Mouse (Mus musculus) frontal cortex, postnatal 14 days (tissue): Measurements from ENCODE around the gene Igf2r.
A peak's percentile ranks its signal among the peaks of the same experiment; 100 is the strongest.
"Not testable (repeated sequence)": the region's sequence is repeated elsewhere in the genome, so short reads cannot be mapped to it uniquely, and the experiment has no call there.

Source experiments
- DNase-seq, 2 experiments: peaks; one replicate each; pipeline ENCODE4 v3.0.0; 2022; ENCODE audit warnings: low spot score in 2 of 2

Igf2r gene

GRCm38 (mm10) chr17:12718251-12718650, 51.2 kb downstream of the Igf2r start:
- DNase-seq = no peak

DNA sequence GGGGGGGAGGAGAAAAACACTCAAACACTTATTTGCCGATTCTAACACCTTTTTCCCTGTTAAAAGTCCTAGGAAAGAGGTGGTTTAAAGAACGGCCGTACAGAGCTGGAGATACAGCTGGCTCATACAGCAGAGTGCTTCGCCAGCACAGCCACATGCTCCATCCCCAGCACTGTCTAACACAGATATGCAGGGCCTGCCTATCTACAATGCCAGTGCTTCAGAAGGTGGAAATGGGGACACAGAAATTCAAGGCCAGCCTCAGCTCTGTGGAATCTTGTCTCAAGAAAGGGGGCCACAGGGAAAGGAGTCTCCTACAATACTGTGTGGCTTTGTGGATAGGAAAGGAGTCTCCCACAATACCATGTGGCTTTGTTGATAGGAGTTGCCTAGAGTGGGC, 52.0 kb downstream of the Igf2r start:
- no peak for DNase-seq

DNA sequence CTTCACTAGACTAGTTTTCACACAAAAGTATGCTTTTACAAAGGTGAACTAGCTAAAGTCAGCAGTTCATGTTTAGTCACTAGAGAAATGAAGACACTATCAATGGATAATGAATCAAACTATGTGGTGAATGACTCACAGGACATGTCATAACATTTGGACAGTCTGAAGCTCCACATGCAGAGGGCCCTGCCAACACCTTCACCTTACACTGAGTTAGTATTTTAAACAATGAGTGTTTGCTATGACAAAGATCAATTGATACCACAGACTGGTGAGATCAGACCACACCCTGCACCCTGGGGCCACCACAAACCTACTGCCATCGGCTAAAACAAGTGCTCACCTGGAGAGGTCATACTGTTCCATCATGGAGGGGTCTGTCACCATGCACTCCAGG, 54.4 kb downstream of the Igf2r start:
- no peak for DNase-seq

GRCm38 (mm10) chr17:12714080-12714561, 55.3 kb downstream of the Igf2r start:
- DNase-seq = no peak

DNA sequence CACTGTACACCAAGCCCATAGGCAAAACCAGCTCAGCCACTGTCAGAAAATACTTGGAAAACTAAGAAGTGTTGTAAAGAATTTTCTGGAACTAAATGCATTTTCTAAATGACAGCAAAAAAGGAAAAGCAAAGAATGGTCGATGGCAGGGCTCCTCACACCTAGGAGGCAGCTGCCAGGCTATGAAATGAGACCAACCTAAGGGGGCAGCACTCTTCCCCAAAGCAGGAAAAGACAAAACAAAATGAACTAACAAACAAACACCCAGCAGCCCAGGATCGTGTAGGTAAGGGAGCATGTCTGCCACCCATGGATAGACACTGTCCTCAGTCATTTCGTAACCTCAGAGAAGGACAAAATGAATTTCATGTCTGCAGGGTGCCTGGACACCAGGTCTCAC, 56.5 kb downstream of the Igf2r start:
- no peak for DNase-seq

- no peak for DNase-seq
These were observed 57.3 kb downstream of the Igf2r start for GRCm38 (mm10) chr17:12712191-12712590.

DNA sequence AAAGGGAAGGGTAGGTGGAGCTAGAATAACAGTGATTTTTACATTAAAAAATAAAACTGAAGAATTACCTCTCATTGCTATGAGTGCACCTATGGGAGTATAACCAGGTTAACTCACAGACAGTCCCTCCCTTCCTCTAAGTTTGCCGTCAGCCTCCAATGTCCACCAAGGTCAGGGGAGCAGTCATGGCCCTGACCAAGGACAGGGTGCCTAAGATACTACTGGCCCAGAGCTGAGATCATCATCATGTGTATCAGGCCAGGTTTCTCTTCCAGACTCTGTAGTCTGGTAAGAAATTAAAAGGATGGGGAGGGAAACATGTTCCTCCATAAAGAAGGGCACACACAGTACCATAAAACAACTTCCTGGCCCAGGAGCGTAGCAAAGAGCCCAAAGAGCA, 58.5 kb downstream of the Igf2r start:
- no peak for DNase-seq

DNA sequence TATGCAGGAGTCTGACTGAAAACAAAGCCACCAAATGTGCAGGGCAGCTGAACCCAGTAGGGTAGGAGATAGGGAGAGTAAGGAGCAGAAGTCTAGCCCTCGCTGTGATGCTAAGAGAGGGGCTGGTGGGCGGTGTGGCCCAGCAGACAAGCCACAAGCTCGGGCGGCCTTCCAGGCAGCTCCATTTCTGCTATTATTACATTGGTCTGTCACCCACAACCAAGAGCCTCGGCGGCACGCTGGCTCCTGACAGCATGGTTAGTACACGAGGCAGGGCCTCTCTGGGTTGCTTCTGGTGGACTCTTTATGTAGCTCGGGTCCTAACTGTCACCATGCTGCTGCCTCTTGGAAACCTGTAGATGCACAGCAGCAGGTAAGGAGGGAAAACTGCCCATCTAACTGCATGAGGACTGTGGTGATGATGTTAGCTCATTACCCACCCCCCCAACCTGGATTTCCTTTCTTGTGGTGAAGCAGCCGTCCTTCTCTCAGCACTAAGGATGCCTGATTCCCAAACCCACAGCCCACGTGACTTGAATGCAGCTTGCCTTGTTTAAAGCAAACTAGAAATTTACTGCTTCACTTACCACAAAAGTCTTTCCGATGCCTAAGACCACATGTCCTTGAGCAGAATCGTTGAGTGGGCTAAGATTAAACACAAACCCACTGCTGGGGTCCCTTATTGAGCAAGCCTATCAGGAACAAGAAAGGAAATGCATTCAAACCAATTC, 59.2 kb downstream of the Igf2r start:
- no peak for DNase-seq

DNA sequence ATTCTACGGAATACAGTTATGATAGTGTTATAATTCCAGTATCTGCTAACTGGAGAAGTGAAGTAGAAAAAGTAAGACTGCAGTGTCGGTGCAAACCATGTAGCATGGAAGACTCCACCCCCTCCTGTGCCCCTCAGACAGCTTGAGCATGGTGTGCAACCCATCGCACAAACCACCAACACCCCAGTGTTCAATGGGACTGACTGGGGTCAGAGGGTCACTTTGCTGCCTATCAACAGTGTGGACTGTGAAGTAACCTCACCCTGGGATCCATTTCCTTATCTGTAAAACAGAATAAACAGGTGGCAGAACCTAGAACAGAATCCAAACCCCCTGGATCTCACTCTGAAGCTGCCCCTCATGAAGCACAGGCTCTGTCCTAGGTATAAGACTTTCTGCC, 61.1 kb downstream of the Igf2r start:
- no peak for DNase-seq

- DNase-seq = no peak
These were observed 62.8 kb downstream of the Igf2r start for GRCm38 (mm10) chr17:12706590-12707049.

- DNase-seq = no peak
These were observed 66.6 kb downstream of the Igf2r start for GRCm38 (mm10) chr17:12702901-12703300.

GRCm38 (mm10) chr17:12700373-12700772, 69.1 kb downstream of the Igf2r start:
- DNase-seq = no peak

DNA sequence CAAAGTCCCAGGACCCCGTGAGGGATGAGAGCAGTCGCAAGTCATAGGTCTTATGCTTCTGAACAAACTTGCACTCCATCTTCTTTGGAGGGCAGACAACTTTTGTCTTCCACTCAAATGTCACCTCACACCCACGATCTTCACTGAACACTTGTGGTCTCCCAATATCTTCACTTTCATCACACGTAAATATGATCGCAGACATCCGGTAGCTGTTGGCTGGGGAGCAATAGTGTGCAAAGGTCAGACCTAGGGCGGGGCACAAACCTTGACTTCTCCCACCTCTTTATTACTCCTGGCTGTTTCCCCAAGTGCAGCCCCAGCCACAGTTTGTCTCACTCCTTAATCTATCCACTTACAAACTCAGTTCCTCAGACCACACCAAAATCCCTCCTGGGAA, 77.6 kb downstream of the Igf2r start:
- DNase-seq = no peak

GRCm38 (mm10) chr17:12689537-12689936, 79.9 kb downstream of the Igf2r start:
- peak; percentile 29 to 53 for DNase-seq

DNA sequence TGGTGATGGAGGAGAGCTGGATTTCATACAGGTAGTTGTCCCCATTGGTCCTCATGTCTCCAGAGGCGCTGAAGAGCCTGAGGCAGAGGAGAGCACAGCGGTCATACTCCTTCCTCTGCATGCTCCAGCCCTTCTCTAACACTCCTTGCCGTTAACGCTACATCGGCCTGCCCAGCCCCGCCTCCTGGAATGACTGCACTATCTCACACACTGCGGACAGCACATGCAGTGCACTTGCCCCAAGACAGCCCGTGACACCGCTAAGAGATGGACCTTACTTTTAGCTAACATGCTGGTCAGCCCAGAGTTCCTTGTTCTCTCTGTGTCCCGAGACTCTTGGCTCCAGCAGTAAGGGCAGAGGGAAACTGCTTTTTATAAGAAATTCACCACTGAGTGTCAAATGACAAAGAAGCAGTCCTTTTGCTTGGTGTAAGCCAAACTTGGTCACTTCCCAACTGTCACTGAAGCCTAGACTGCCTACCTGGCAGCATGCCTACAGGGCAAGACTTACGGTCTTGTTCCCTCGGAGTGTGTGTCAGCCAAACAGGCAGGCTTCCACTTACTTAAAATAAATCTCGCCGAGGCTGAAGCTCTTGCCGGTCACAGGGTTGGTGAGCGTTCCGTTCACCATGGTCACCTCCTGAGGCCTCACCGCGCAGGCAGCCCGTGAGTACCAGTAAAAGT, 80.9 kb downstream of the Igf2r start:
- DNase-seq = peak in 1 of 2 experiments; percentile 10

DNA sequence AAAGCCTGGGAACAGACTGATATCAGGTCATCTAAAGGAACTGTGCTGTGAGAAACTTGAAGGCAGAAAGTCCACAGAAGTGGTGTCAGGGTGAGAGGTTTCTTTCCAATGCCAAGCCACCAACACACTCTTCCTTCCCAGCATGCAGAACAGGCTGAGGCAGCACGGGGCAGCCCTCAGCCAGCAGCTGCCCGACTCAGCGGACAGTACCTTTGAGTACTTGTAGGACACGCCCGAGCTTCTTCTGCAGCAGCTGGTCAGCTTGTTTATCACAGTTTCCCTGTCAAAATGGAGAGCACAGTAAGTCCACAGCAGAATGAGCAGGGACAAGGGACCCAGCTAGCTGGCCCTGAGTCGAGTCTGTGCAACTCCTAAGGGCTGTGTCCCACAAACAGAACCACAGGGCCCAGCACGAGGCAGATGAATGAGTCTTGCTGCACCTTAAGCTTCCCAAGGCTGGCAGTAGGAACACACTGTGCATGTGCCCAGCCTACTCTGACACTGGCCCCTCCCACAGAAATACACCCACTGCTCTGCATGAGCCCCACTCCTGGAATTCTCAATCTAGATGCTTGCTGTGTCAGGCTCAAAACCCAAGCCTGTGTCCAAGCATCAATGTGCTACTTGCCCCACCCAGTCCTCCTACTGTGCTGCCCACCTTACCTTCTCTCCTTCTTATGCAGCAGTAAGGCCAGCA, 84.4 kb downstream of the Igf2r start:
- no peak for DNase-seq

DNA sequence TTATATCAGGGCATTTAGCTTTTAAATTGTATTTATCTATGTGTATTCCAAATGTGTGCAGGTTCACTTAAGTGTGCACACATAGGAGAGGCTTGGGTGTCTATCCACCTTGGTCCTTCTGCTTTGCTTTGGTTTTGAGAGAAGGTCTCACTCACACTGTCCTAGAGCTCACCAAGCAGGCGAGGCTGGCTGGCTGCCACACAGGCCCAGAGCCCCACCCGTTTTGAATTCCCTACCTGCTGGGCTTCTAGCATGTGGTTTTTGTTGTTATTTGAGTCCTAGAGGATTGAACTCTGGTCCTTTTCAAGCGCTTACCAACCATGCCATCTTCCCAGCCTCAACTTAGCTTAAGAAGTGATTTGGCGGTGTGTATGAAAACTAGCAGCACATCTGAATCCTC, 85.1 kb downstream of the Igf2r start:
- no peak for DNase-seq

GRCm38 (mm10) chr17:12683582-12683981, 85.9 kb downstream of the Igf2r start:
- no peak for DNase-seq

- no peak for DNase-seq
These were observed 91.2 kb downstream of the Igf2r start for GRCm38 (mm10) chr17:12678261-12678660.

DNA sequence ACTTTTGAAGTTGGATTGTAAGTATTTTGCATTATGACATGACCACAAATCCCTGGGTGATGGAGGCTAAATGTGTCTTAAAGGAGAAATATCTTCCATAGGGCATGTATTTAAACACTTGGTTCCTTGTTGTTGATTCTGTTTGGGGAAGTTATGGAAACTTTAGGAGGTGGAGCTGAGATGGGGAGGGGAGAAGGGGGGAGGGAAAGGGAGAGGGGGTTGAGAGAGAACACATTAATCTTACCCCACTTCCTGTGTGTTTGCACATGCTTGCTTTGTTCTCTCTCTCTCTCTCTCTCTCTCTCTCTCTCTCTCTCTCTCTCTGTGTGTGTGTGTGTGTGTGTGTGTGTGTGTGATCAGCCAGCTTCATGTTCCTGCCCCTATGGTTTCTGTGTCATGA, 92.3 kb downstream of the Igf2r start:
- no peak for DNase-seq

DNA sequence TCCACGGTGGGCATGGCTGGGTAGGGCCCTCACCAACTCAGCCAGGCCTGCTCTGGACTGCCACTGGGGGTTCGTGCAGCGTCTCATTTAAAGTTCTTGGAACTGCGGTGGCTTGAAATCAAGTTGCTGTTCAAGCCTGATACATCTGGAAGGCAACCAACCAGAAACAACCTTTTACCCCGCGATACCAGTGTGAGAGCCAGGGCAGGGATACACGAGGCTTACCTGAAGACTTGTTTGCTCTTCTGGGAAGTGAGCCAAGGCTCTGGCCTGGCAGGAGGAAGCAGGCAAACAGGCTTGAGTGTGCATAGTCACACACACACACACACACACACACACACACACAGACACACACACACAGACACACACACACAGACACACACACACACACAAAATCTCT, 93.8 kb downstream of the Igf2r start, which contains the start of gene Slc22a1:
Slc22a1 (minus strand) TSS at position 184 of the 400 bp plus-strand sequence.
- no peak for DNase-seq

DNA sequence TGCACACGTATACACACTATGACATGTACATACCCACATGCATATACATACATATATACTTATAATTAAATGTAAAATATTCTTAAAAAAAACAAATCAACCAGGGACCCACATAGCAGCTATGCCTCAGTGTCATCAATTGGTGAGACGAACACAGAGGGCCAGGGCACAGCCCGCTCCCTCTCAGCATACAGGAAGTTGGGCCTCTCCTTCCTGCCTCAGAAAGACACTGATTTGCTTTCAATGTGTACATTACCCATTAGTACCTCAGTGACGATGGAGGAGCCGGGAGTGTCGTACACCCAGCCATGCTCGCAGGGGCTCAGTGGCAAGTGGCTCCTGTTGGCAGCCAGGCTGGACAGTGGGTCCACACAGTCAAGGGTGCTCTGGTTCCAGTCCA, 94.5 kb downstream of the Igf2r start:
- DNase-seq = not testable (repeated sequence)

DNA sequence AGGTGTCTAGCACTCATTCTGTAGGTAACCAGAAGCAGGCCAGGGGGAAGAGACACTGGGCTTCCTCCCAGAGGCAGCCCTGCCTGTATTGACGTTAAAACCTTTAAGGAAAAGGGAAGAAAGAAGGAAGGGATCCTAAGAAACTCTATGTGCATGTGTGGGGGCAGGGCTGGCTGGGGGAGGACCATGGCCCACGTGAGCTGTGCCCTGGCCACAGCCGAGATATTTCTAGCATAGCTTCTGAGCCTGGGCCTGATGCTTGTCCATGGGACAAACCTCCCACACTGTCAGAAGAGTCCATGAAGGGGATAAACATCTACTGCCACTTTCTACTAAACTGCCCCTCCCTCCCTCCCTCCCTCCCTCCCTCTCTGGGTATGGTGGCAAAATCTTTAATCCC, 95.6 kb downstream of the Igf2r start:
- no peak for DNase-seq
